Mouse (Mus musculus): ENCODE results near the gene Cmtm5.
"Not testable (repeated sequence)": the region's sequence is repeated elsewhere in the genome, so short reads cannot be mapped to it uniquely, and the experiment has no call there.

Cmtm5 gene

DNA sequence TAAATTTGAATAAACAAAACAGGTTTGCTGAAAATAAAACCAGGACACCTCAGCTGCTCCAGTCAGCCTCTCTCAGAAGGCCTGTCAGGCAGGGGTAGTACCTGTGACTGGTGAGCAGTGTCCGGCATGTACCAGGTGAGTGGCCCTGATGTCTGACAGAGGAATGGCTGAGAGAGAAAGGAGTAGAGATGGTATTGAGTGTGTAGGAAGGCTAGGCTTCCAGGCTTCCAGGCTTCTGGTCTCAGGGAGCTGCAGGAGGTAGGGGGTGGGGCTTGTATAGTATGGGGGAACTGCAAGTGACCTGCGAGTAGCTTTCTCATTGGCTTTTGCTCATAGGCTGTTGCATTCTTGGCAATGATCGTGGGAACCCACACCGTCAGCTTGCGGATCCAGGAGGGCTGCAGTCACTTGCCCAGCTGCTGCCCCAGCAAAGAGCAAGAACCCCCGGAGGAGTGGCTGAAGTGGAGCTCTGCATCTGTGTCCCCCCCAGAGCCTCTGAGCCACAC is 3.4 kb upstream of the Cmtm5 start, which contains the start of gene Il25:
Il25 (plus strand) TSS at position 51 of the 506 bp plus-strand sequence.
- no peak for DNase-seq (ENCODE audit: extremely low read depth, low read depth)

DNA sequence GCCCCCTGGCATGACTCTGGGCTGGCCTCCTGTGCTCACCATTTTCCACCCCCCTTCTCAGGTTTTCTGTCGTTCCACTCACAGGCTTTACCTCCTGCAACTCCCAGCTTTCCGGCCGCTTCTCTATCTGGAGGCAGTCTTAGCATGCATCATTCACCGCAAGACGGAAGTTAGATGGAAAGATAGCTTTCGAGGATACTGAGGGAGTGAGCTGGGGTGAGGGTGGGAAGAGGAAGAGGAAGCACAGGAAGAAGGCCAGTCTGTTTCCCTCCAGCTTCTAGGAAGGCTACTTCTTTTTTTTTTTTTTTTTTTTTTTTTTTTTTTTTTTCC is 735 bp downstream of the Cmtm5 start:
- DNase-seq (ENCODE audit: extremely low read depth, low read depth) = peak; percentile 27

DNA sequence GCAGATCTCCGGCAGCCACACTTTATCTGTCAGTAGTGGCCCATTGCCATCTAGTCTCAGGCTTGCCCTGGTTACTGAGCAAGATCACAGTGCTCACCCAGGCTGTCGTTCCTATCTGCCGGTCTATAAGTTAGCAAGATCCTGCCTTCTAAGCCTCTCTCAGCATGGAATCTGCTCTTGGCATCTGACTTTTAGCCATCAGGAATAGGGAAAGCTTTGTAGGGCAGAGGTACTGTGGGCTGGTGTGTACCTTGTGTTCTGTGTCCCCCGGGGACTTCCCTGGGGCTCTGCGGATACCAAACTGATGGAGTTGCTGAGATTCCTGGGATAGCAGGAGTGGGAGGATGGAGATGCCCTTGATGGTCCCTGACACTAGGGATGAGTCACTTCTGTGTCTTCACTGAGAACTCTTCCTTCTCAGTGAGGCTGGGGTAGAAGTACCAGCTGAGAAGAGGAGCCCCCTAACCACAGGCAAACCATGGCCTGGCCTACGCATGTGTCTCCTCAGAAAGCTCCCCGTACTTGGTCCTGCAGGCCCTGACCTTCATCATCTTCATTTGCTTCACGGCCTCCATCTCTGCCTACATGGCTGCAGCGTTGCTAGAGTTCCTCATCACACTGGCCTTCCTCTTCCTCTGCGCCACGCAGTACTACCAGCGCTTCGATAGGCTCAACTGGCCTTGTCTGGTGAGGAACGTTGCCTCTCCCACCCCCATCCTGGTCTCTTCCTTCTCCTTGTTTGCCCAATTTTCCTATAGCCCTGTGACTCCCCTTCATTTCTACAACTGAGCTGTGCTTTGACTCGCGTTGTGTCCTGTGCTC is 1.5 kb downstream of the Cmtm5 start:
- no peak for DNase-seq (ENCODE audit: extremely low read depth, low read depth)

DNA sequence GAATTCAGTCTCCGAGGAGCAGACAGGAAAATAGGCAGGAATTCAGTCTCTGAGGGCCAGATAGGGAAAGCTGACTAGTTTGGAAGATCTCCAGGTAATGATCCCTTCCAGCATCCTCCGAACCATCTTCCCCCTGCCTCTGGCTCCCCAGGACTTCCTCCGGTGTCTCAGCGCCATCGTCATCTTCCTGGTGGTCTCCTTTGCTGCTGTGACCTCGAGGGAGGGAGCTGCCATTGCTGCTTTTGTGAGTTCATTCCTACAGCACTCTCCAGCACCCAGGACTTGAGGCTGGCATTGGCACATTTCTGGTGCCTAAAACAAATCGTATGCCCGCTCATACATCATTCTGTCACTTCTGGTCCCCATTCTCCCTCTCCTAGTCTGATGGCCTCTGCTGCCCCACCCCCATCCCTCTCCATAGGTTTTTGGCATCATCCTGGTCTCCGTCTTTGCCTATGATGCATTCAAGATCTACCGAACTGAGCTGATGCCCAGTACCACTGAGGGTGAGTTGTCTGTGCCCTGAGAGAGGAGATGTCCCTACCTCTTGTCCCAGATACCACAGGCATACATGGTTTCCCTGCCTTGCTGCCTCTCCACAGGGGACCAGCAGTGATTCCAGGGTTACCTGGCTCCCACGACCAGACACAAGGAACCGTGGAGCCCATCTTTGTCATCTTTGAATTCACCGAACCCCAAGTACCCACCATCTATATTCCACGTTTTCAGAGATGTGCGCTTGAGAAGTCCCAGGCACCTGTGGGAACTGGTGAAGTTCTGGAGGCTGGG is 2.6 kb downstream of the Cmtm5 start:
- DNase-seq (ENCODE audit: extremely low read depth, low read depth) = no peak

DNA sequence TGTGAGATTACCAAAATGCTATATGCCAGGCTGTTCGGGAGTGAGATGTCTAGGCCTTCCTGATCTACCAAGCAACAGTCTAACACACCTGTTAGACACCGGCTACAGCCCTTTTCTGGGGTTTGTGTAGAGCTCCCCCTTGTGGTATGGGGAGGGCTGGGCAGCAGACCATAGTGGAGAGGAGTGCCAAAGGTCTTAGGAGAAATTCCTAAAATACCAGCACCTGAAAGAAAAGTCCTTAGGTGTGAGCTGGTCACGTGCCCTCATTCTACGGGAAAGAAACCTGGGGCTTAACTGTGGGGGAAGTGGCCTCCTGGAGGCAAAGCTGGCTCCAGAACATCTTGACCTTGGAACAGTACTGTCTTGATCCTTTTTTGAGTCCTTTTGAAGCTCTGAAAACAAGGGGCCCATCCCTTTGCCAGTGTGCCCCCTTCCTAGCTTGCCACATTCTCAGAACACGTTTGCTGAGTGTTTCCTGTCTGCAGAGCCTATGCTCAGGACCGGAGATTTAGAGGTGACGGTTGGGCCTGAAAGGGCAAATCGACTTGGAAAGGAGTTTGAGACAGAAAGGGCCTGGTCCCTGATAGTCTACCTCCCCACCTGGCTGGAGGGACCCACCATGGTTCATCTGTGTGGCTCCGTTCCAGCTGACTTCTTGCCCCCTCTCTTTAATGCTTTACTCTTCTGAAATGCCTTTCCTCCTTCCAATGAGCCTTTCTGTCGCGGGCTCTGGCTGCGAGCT is 3.5 kb downstream of the Cmtm5 start:
- DNase-seq (ENCODE audit: extremely low read depth, low read depth) = peak; percentile 26

DNA sequence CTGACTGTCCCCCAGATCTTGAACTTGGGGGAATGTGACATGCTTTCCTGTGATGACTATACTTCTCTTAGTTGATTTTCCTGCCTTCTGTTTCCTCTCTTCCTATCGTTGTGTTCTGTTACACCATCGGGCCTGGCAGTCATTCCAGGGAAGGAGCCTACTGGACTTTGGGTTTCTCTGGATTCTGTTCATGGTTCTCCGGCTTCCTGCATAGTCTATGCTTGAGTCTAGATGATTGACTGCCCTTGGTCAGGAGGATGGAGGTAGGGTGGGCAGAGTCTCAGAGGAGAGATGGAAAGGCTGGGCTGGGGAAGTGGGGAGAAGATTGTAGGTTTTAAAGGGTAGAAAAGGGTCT is 4.1 kb downstream of the Cmtm5 start:
- no peak for DNase-seq (ENCODE audit: extremely low read depth, low read depth)

DNA sequence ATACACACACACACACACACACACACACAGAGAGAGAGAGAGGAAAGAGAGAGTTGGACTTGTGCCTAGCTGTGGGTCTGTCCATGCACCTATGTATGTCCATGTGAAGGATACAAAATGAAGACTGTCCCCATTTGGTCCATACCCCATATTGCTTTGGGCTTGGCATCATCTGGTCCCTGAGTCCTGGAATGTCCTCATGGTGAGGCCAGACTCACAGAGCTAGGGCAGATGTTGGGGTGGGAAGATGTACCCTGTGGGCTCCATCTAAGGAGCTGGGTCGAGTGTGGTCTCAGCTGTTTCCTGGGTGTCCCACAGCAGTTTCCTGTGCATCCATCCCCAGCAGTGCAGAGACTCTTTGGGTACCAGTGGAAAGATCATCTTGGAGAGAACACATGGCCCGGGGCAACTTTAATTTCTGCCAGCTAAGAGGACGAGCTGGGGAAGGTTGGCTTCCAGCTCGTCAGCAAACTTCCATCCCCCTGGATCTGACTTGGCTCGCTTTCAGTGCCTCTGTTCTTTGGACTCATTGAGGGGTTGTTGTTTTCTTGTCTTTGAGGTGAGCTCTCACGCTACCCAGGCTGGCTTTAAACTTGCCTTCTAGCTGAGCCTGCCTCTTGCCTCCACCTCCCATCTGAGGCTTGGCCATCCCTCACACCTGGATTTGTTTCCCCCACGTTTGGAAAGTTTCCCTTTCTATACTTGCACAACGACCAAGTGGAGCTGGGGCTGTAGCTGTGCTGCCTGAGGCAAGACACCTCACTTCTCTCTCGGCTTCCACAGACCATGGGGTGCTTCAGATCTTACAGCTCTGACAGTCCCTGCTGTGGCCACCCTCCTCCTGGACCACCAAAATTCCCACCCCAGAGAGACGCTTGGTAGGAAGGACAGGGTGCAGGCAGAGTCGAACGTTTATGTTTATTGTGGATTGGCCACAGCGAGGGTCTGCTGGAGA is 5.2 kb downstream of the Cmtm5 start:
- DNase-seq (ENCODE audit: extremely low read depth, low read depth) = no peak

DNA sequence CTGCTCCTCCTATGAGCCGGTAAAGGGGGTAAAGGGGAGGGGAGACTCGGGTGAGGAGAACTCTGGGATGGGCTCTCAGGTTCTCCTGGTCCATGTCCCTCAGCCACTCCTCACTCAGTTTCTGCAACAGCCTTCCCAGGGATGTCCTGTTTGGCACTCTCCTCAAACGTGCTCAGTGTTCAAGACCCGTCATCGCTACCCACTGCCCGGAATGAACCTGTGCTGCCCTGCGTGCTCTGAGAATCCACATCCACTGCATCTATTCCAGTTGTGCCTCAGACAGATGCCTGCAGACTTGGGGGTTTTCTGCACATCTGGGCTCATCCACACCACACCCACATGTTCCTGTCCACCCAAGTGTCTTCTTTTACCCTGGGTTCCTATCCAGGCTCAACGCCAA is 6.4 kb downstream of the Cmtm5 start:
- no peak for DNase-seq (ENCODE audit: extremely low read depth, low read depth)

DNA sequence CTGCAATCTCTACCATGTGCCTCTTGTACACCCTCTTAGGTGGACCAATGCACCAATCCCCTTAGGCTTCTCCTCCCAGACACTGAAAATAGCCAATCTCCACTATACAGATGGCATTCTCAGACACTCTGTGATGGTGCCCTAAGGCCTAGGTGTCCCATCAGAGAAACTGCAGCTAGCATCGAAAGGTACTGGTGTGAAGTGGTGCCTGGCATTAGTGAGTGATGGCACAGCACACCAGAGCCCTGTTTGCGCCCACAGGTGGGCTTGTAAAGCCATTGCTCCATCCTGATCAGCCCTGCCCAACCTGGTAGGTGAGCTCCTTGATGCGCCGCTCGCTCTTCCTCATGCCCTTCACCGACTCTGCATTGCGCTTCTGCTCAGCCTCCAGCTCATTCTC is 7.9 kb downstream of the Cmtm5 start:
- DNase-seq (ENCODE audit: extremely low read depth, low read depth) = no peak

DNA sequence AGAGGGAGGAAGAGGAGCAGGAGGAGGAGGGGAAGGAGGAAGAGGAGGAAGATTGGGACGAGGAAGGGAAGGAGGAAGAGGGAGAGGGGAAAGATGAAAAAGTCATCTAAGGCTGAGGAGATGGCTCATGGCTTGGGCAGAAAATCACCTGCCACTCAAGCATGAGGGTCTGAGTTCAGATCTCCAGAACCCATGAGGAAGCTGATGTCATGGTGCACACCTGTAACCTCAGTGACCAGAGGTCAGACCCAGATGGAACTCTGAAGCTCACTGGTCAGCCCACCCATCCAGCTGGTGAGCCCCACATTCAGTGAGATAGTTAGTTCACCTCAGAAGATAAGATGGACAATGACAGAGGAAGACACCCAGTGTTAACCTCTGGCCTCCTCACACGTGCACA is 8.9 kb downstream of the Cmtm5 start:
- DNase-seq (ENCODE audit: extremely low read depth, low read depth) = no peak

DNA sequence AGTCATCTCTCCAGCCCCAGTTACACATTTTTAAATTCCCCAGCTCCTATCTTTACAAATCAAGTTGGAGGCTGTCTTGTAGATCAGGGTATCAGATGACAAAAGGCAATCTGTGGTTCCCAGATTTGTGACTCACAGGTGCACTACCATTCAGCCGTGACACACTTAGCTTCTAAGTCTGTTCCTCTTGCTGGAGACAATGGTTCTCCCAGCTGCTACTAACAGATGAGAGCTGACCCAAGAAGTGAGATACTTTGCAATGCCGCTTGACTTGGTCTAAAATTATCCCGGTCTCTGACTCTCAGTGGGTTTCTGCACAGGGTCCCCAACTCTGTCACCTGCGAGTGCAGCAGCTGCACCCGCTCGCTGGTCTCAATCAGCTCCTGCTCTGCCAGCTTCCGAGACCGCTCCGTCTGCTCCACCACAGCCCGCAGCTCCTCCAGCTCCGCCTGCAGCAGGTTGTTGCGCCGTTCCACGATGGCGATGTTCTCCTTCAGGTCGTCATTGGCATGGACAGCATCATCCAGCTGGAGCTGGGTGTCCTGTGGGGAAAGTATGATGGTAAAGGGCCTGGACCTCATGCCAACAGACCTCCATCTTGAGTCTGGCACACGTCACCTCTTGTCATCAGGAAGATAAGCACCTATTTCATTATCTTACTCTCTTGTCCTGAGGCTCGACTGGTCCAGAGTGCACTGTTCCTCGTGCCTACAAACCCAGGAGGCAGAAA is 10.1 kb downstream of the Cmtm5 start:
- no peak for DNase-seq (ENCODE audit: extremely low read depth, low read depth)

DNA sequence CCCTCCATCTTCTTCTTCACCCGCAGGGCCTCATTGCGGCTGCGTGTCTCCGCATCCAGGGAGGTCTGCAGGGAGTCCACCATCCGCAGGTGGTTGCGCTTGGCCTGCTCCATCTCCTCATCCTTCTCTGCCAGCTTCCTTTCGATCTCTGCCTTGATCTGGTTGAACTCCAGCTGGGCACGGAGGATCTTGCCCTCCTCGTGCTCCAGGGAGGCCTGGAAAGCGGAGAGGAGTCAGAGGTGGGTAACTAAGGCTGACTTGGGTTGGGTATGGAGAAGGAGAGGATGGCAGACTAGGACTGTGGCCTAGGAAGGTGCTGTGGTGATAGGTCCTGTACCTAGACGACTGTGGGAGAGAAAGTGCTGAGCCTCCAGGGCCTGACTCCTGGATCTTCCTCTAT is 10.9 kb downstream of the Cmtm5 start:
- DNase-seq (ENCODE audit: extremely low read depth, low read depth) = not testable (repeated sequence)

DNA sequence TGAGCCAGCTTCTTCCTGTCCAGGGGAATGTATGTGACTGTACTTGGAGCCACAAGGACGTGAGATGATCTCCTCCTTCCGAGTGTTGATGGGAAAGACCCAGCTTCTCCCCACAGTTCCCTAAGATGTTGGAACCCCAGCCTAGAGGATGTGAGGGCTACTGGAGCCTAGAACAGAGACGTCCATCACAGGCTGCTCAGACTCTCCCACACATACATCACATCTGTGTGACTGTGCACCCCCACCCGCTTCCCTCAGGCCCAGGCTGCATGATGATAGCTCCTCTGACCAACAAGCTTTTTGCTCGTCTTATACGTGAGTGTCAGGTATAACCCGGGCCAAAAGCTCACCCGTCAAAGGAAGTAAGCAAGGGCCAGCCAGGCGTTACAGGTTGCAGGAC is 12.7 kb downstream of the Cmtm5 start:
- no peak for DNase-seq (ENCODE audit: extremely low read depth, low read depth)

DNA sequence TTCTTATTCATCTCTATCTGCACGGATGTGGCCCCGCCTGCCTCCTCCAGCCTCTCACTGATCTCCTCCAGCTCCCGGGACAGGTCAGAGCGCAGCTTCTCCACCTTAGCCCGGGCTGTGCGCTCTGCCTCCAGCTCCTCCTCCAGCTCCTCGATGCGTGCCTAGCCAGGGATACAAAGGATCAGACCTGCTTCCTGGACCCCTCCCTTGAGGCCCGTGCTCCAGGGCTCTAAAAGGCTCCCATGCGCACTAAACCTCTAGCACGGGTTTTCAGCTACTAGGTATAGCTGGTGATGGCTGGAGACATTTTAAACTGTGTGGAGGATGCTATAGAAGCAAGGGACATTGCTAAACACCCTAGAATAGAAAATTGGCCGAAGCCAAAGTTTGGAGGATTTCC is 14.4 kb downstream of the Cmtm5 start:
- no peak for DNase-seq (ENCODE audit: extremely low read depth, low read depth)

DNA sequence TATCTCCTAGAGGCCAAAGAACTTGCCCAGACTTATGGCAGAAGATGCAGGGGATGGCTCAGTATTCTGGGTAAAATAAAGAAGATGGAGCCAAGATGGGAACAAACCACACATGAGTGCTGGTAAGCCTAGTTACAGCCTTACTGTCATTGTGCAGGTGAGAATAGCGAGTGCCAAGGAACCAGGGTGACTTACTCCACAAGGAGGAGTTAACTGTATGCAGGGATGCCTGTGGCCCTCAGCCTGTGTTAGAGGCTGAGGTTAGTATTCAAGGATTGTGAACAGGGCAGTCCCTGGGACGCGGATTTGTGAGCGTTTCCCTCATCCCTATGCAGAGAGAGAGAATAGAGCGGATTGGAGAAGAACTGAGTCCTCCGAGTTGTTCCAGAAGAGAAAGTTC is 15.5 kb downstream of the Cmtm5 start:
- DNase-seq (ENCODE audit: extremely low read depth, low read depth) = no peak

DNA sequence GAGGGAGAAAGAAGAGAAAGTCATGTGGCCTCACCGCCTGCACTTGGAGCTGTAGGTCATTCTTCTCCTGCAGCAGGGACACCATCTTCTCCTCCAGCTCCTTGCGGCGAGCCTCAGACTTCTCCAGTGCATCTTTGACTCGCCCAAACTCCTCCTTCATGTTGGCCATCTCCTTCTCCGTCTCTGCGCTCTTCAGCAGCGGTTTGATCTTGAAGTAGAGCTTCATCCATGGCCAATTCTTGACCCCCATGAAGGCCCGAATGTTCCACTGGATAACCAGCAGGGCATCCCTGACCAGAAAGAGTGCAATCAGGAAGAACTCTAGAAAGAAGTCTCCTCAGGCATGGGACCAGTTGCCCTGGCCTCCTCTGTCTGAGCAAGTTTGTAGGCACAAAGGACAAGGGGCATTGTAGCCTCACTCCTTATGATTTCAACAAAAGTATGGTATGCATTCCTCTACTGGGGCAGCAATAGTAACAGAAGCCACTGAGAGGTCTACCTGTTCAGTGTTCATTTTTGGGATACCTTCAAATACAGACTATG is 17.7 kb downstream of the Cmtm5 start:
- DNase-seq (ENCODE audit: extremely low read depth, low read depth) = no peak

DNA sequence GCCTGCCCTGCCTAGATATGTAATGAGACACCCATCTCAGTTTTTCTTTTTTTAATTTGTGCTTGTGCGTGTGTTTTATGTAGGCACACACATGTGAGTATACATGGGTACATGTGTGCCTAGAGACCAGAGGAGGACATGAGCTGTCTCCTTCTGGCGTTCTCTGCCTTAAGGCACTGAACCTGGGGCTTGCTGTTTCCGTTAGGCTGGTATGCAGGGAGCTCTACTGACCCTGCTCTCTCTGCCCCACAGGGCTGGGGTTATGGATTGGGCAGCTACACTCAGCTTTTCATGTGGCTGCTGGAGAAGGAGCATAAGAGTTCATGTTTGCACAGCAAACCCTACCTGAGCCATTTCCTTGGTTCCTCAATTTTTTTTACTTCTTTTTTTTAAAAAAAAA is 18.4 kb downstream of the Cmtm5 start:
- DNase-seq (ENCODE audit: extremely low read depth, low read depth) = no peak

DNA sequence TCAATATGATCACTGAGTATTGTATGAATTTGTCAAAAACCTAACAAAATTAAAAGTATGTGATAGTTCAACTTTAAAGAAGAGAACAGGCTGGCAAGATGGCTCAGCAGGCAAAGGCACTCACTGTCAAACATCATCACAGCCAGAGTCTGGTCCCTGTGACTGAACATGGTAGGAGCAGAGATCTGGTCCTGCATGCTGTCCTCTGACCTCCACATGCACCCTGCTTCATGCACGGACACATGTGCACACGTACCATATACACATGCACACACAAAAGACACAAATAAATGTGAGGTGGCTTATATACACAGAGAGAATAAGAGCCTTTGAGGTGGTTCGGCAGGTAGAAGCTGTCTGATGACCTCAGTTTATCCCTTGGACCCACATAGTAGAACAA is 19.4 kb downstream of the Cmtm5 start:
- DNase-seq (ENCODE audit: extremely low read depth, low read depth) = no peak

DNA sequence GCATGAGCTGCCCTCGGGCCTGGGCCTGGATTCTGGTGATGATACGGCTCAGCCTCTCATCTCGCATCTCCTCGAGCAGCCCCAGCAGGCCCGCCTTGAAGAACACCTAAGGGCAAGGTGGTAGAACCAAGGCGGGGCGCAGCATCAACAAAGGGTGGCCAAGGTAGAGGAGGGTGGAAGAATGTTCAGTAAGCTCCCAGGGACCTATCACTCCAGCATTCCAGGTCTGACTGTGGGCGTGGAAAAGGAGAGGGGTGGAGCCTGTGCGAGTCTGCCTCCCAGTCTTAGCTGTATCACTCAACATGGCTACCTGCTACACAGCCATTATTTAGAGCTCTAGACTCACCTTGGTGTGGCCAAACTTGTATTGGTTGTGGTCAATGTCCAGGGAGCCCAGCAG is 20.5 kb downstream of the Cmtm5 start:
- DNase-seq (ENCODE audit: extremely low read depth, low read depth) = no peak

DNA sequence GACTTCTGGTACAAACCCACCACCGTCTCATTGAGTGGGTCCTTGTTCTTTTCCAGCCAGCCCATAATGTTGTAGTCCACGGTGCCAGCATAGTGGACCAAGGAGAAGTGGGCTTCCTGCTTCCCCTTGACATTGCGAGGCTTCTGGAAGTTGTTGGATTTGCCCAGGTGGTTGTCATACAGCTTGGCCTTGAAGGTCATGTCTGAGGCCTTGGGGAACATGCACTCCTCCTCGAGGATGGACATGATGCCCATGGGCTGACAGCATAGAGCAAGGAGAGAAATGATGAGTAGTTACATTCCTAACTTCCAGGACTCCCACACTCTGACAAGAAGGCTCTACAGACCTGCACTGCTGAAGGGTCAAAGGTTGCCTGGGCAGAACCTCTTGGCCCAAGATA is 22.4 kb downstream of the Cmtm5 start:
- no peak for DNase-seq (ENCODE audit: extremely low read depth, low read depth)

All from MEL-GATA-1-ER (cell line).